Mouse (Mus musculus): Measurements from ENCODE around the gene Akap2. TPM values are rescaled to one million over a fixed set of nuclear protein-coding genes. Genes with fewer than 3 reads are reported as not detected.

Gene Akap2
- polyA plus RNA-seq, 1 experiment from 2014 or later, result 5.6 TPM

DNA sequence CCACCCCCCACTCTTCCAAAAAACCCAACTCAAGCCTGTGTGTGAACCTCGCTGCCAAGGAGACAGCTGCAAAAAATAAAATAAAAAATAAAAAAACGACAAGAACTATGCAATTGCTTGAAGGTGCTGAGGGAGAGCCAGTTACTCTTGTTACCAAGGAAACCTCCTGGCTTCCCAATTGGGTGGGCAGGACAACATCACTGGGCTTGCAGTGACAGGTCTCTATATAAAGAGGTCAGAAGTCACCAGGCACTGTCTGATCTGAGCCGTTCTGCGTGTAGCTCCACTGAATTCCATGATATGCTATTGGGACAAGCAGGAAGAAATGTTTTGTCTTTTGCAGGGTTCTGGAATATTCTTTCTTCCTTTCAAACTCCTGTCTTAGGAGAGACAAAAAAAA lies 722 bp upstream of the Akap2 start:
- Histone ChIP-seq H3K9ac (ENCODE audit: low read depth, low read length) (no peak overlapping the region), H3K27ac (ENCODE audit: low read depth, low read length) (no peak overlapping the region), H3K9me3 (ENCODE audit: control insufficient read depth, low read length) (no peaks in the 10 kb centered on the region), H3K4me2 (no peak overlapping the region), H3K4me3 (ENCODE audit: low read depth, low read length) (no peak overlapping the region), H3K36me3 (ENCODE audit: control insufficient read depth, insufficient read depth, low read length) (no peaks in the 10 kb centered on the region), H3K27me3 (replicated peaks; ENCODE audit: control insufficient read depth, insufficient read depth, low read length) (no peaks in the 10 kb centered on the region), H3K4me1 (replicated peaks; ENCODE audit: control insufficient read depth, insufficient read depth, low read length) (no peaks in the 10 kb centered on the region)
- no peak for DNase-seq (ENCODE audit: low spot score)
- WGBS, result 57% methylated on average over 4 of the region's 4 CpGs
- no peak for ATAC-seq (replicated peaks; ENCODE audit: low FRiP score)

GRCm38 (mm10) chr4:57719370-57719769 lies 1.9 kb downstream of the Akap2 start:
- DNase-seq (ENCODE audit: low spot score) (no peak), ATAC-seq (replicated peaks; ENCODE audit: low FRiP score) (no peak)
- H3K9me3 ChIP-seq (ENCODE audit: control insufficient read depth, low read length), result no peaks in the 10 kb centered on the region
- H3K36me3 ChIP-seq (ENCODE audit: control insufficient read depth, insufficient read depth, low read length), result no peaks in the 10 kb centered on the region
- no peak overlapping the region for H3K4me2 ChIP-seq
- no peaks in the 10 kb centered on the region for H3K4me1 ChIP-seq (replicated peaks; ENCODE audit: control insufficient read depth, insufficient read depth, low read length)
- H3K9ac ChIP-seq (ENCODE audit: low read depth, low read length), result no peak overlapping the region
- no peak overlapping the region for H3K4me3 ChIP-seq (ENCODE audit: low read depth, low read length)
- no peak overlapping the region for H3K27ac ChIP-seq (ENCODE audit: low read depth, low read length)
- no peaks in the 10 kb centered on the region for H3K27me3 ChIP-seq (replicated peaks; ENCODE audit: control insufficient read depth, insufficient read depth, low read length)
- 86% methylated on average over 1 of the region's 1 CpGs for WGBS

DNA sequence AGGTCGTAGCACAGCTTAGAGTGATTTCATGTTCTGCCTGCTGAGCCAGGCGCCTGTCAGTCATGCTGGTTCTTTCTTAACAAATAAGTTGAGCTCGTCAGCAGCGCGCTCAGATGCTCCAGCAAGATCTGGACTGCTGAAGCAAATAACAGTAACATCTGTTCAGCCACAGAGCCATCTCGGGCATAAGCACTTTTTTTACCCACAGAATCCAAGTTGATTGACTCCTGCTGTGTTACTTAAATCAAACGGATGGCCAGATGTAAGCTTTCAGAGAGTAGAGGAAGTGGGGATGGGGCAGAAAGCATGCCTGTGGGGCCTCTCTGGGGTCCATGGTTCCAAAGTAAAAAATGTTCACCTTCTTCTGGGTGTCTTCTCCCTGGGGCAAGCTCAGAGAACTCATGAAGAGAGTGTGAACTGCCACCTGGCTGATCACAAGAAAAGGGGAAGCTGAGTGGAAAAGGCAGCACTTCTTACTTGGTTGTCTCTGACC lies 3.5 kb downstream of the Akap2 start:
- Histone ChIP-seq H3K4me3 (ENCODE audit: low read depth, low read length) (no peak overlapping the region), H3K4me1 (replicated peaks; ENCODE audit: control insufficient read depth, insufficient read depth, low read length) (no peaks in the 10 kb centered on the region), H3K36me3 (ENCODE audit: control insufficient read depth, insufficient read depth, low read length) (no peaks in the 10 kb centered on the region), H3K27ac (ENCODE audit: low read depth, low read length) (no peak overlapping the region), H3K4me2 (no peak overlapping the region), H3K9me3 (ENCODE audit: control insufficient read depth, low read length) (no peaks in the 10 kb centered on the region), H3K27me3 (replicated peaks; ENCODE audit: control insufficient read depth, insufficient read depth, low read length) (no peaks in the 10 kb centered on the region), H3K9ac (ENCODE audit: low read depth, low read length) (no peak overlapping the region)
- DNase-seq (ENCODE audit: low spot score) (no peak), ATAC-seq (replicated peaks; ENCODE audit: low FRiP score) (no peak)
- 42% methylated on average over 7 of the region's 7 CpGs for WGBS

GRCm38 (mm10) chr4:57722296-57722695 lies 4.8 kb downstream of the Akap2 start:
- H3K4me2 ChIP-seq, result no peak overlapping the region
- H3K27me3 ChIP-seq (replicated peaks; ENCODE audit: control insufficient read depth, insufficient read depth, low read length), result no peaks in the 10 kb centered on the region
- H3K36me3 ChIP-seq (ENCODE audit: control insufficient read depth, insufficient read depth, low read length), result no peaks in the 10 kb centered on the region
- no peak overlapping the region for H3K9ac ChIP-seq (ENCODE audit: low read depth, low read length)
- H3K9me3 ChIP-seq (ENCODE audit: control insufficient read depth, low read length), result no peaks in the 10 kb centered on the region
- DNase-seq (ENCODE audit: low spot score) (no peak), ATAC-seq (replicated peaks; ENCODE audit: low FRiP score) (no peak)
- H3K4me3 ChIP-seq (ENCODE audit: low read depth, low read length), result no peak overlapping the region
- WGBS, result 81% methylated on average over 4 of the region's 4 CpGs
- H3K4me1 ChIP-seq (replicated peaks; ENCODE audit: control insufficient read depth, insufficient read depth, low read length), result no peaks in the 10 kb centered on the region
- no peak overlapping the region for H3K27ac ChIP-seq (ENCODE audit: low read depth, low read length)

DNA sequence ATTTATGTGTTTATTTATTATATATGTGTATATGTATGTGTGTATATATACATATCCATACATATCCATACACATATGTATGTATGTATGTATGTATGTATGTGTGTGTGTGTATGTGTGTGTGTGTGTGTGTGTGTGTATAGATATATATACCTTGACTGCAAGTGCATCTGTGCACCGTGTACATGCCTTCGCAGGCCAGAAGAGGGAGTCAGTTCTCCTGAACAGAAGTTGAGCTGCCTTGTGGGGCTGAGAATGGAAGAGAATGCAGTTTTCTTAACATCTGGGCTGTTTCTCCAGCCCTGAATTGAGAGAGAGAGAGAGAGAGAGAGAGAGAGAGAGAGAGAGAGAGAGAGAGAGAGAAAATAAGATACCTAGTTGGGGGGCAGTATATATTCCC lies 6.2 kb downstream of the Akap2 start:
- DNase-seq (ENCODE audit: low spot score), result no peak

DNA sequence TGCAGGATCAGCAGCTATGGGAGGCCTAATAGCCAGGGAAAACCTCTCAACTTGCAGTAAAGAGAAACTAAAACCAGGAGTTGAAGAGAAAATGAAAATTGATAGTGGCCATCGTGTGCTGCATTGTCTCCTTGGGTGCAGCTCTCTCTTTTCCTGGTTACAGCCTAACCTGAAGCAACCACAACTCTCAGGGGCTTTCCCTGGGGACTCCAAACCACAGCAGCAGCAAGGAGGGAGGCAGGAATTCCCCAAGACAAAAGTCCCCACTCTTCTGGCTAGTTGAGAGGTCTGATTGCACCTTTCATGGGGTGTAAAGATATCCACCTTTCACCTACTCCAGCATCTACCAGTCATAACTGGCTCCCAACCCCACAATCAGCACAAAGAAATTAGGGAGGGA lies 8.1 kb downstream of the Akap2 start:
- DNase-seq (ENCODE audit: low spot score) (no peak), ATAC-seq (replicated peaks; ENCODE audit: low FRiP score) (no peak)
- Histone ChIP-seq H3K4me3 (ENCODE audit: low read depth, low read length) (no peak overlapping the region), H3K4me2 (no peak overlapping the region), H3K9me3 (ENCODE audit: control insufficient read depth, low read length) (no peaks in the 10 kb centered on the region), H3K4me1 (replicated peaks; ENCODE audit: control insufficient read depth, insufficient read depth, low read length) (no peaks in the 10 kb centered on the region), H3K27me3 (replicated peaks; ENCODE audit: control insufficient read depth, insufficient read depth, low read length) (no peaks in the 10 kb centered on the region), H3K27ac (ENCODE audit: low read depth, low read length) (no peak overlapping the region), H3K36me3 (ENCODE audit: control insufficient read depth, insufficient read depth, low read length) (no peaks in the 10 kb centered on the region), H3K9ac (ENCODE audit: low read depth, low read length) (no peak overlapping the region)
- 56% methylated on average over 1 of the region's 1 CpGs for WGBS

More for the DNA sequence above, 6.2 kb downstream of the Akap2 start:
- no peaks in the 10 kb centered on the region for H3K27me3 ChIP-seq (replicated peaks; ENCODE audit: control insufficient read depth, insufficient read depth, low read length)
- no peak for ATAC-seq (replicated peaks; ENCODE audit: low FRiP score)
- 34% methylated on average over 2 of the region's 2 CpGs for WGBS
- no peak overlapping the region for H3K4me3 ChIP-seq (ENCODE audit: low read depth, low read length)
- H3K4me2 ChIP-seq, result no peak overlapping the region
- no peaks in the 10 kb centered on the region for H3K36me3 ChIP-seq (ENCODE audit: control insufficient read depth, insufficient read depth, low read length)
- no peaks in the 10 kb centered on the region for H3K9me3 ChIP-seq (ENCODE audit: control insufficient read depth, low read length)
- H3K4me1 ChIP-seq (replicated peaks; ENCODE audit: control insufficient read depth, insufficient read depth, low read length), result no peaks in the 10 kb centered on the region
- H3K9ac ChIP-seq (ENCODE audit: low read depth, low read length), result no peak overlapping the region
- no peak overlapping the region for H3K27ac ChIP-seq (ENCODE audit: low read depth, low read length)

DNA sequence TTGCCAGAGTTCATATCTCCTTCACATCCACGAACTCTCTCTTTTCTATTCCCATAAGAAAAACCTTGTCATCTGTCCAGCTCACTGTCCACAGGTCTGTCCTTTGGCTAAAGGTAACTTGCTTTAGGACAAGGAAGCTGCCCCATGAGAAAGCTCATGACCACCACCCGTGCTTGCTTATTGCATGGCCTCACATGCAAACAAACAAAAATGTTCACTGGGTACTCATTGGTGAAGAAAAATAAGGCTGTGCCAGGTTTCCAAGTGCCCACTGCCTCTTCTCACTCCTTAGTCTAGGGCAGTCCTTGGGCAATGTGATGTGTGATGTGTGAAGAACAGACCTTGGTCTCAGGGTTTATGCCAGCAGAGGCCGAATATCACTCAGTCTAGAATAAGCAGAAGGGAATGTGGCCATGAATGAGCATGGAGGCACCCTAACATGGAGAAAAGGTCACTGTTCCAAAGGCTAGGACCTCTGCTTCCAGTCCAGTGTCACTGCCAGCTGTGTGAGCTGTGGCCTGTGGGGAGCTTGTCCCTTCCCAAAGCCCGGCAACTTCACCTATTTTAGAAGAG lies 11.2 kb downstream of the Akap2 start:
- Histone ChIP-seq H3K4me1 (replicated peaks; ENCODE audit: control insufficient read depth, insufficient read depth, low read length) (no peaks in the 10 kb centered on the region), H3K36me3 (ENCODE audit: control insufficient read depth, insufficient read depth, low read length) (no peaks in the 10 kb centered on the region), H3K9ac (ENCODE audit: low read depth, low read length) (no peak overlapping the region), H3K9me3 (ENCODE audit: control insufficient read depth, low read length) (no peaks in the 10 kb centered on the region), H3K4me3 (ENCODE audit: low read depth, low read length) (no peak overlapping the region), H3K27me3 (replicated peaks; ENCODE audit: control insufficient read depth, insufficient read depth, low read length) (no peaks in the 10 kb centered on the region), H3K4me2 (no peak overlapping the region), H3K27ac (ENCODE audit: low read depth, low read length) (no peak overlapping the region)
- WGBS, result 80% methylated on average over 4 of the region's 4 CpGs
- DNase-seq (ENCODE audit: low spot score) (no peak), ATAC-seq (replicated peaks; ENCODE audit: low FRiP score) (no peak)

DNA sequence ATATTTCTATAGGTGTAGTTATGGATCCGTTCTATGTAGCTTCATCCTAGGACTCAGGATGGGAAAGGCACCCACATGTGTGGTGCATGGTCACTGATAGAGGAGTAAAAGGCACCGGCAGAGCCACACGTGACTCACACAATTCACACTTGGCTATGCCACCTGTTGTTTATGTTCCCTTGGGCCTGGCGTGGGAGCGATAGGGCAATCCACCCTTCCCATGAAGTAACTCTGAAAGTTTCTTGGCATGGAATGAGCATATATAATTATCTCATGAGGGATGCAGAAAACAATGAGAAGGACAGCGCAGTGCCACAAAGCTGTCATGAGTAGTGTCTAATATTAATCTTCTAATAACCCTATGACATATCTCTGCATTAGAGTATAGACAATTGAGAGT lies 12.6 kb downstream of the Akap2 start:
- Histone ChIP-seq H3K4me2 (no peak overlapping the region), H3K9me3 (ENCODE audit: control insufficient read depth, low read length) (no peaks in the 10 kb centered on the region), H3K4me3 (ENCODE audit: low read depth, low read length) (no peak overlapping the region), H3K27ac (ENCODE audit: low read depth, low read length) (no peak overlapping the region), H3K9ac (ENCODE audit: low read depth, low read length) (no peak overlapping the region), H3K36me3 (ENCODE audit: control insufficient read depth, insufficient read depth, low read length) (no peaks in the 10 kb centered on the region), H3K27me3 (replicated peaks; ENCODE audit: control insufficient read depth, insufficient read depth, low read length) (no peaks in the 10 kb centered on the region), H3K4me1 (replicated peaks; ENCODE audit: control insufficient read depth, insufficient read depth, low read length) (no peaks in the 10 kb centered on the region)
- ATAC-seq (replicated peaks; ENCODE audit: low FRiP score) (no peak), DNase-seq (ENCODE audit: low spot score) (no peak)
- WGBS, result 86% methylated on average over 6 of the region's 6 CpGs

- 74% methylated on average over 11 of the region's 11 CpGs for WGBS
- no peak for ATAC-seq (replicated peaks; ENCODE audit: low FRiP score)
These were observed 13.5 kb downstream of the Akap2 start for GRCm38 (mm10) chr4:57730801-57731598.

More at GRCm38 (mm10) chr4:57730801-57731598, 13.5 kb downstream of the Akap2 start:
- Histone ChIP-seq H3K4me1 (replicated peaks; ENCODE audit: control insufficient read depth, insufficient read depth, low read length) (no peaks in the 10 kb centered on the region), H3K9ac (ENCODE audit: low read depth, low read length) (no peak overlapping the region), H3K36me3 (ENCODE audit: control insufficient read depth, insufficient read depth, low read length) (no peaks in the 10 kb centered on the region), H3K27me3 (replicated peaks; ENCODE audit: control insufficient read depth, insufficient read depth, low read length) (no peaks in the 10 kb centered on the region), H3K27ac (ENCODE audit: low read depth, low read length) (no peak overlapping the region), H3K9me3 (ENCODE audit: control insufficient read depth, low read length) (no peaks in the 10 kb centered on the region), H3K4me2 (no peak overlapping the region), H3K4me3 (ENCODE audit: low read depth, low read length) (no peak overlapping the region)
- DNase-seq (ENCODE audit: low spot score), result no peak

Measured in liver, embryonic 11.5 days (tissue).